Mouse (Mus musculus) urinary bladder, postnatal 10 days (tissue): Measurements from ENCODE around the gene Apol7e.
"Not testable (repeated sequence)": the region's sequence is repeated elsewhere in the genome, so short reads cannot be mapped to it uniquely, and the experiment has no call there.

ENCODE experiments used
- DNase-seq: peaks from one replicate; pipeline ENCODE4 v3.0.0; 2022; ENCODE audit warnings: low spot score

The Apol7e gene

DNA sequence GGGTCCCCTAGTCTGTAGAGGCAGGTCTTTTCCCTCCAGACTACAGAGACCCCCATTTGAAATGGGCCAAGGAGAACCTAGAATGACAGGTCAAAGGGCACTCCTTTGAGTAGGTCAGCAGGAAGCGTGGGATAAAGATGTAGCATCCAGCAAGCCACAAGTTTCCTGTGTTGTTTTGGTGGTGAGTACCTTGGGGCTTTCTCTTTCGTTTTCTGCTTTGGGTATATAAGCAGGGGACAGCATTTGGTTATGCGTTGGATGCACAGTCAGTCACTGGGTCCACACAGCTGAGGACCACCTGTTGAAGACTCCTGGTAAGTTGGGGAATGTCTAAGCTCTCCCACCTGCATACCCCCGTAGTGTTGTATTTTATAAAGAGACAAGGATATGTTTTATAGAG lies at the start of gene Apol7e:
TSS of gene Apol7e (plus strand) at position 202 of the 400 bp plus-strand sequence.
- DNase-seq = not testable (repeated sequence)

DNA sequence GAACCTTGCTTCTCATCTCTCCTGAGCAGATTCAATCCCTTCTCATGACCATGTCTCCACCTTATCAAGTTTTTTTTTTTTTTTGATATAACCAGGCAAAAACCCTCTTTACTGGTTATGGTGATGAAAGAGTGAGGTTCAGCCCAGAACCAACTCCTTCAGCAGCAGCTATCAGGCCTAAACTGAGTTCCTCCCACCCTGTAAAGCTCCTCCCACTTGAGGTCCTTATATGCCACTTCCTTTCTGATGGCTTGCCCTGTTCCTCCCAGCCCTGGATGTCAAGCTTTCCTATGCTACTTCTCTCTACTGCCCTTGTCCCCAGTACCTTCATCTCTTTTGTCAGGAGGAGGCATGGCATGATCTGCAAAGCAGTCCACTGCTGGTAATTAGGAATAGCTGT lies 47.5 kb upstream of the Apol7e start:
- not testable (repeated sequence) for DNase-seq

DNA sequence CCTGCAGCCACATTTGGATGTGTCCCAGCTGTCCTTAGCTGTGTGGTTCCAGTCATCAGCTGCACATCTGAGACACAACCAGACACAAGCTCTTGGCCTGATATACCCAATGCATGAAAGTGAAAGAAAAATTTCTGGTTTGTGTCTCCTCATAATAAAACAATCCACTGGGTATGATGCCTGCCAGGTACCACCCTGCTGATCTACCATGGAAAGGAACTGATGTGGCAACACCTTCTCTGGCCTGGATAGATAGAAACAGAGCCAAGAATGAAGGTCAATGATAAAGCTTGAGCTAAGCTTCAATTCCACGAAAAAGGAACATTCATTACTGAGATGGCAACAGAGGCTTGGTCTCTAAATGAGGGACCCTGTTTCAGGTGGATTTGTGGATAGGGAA lies 38.9 kb upstream of the Apol7e start:
- not testable (repeated sequence) for DNase-seq

- DNase-seq = not testable (repeated sequence)
Observed at GRCm38 (mm10) chr15:77661841-77662240, 36.8 kb upstream of the Apol7e start.

DNA sequence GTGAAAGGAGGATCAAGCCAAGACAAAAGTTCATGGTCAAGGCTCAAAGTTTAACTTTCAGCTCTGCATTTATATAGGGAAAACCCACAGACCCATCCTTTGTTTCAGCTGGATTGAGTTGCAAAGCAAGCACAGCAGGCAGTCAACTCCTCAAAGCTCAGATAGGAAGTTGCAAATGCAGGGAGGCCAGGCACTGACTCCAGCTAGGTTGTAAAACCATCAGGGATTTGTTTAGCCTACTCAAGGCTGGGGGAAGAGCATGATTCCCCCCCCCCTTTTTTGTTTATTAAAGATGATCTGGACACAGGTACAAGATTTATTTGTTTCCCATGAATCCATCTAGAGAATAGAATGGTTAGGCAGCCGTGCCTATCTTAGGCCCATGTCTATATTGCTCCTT lies 24.6 kb upstream of the Apol7e start:
- not testable (repeated sequence) for DNase-seq

DNA sequence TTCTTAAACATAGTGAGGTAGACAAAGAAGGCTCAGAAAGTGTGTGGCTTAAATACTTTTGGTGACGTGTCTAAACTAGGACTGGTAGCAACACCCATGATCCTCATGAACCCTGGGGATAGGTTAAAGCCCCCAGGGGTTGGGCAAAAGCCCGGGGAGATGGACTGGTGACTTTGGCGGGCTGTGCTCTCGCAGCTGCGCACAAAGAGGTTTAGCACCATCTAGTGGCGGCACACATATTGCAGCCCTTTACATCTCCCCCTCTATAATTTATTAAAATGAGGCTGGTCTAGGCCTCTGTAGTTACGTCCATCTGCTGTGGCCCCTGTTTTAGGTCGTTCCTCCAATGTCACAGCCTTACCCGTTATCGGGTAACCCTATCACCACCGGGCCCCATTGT lies 14.7 kb upstream of the Apol7e start:
- DNase-seq = not testable (repeated sequence)

DNA sequence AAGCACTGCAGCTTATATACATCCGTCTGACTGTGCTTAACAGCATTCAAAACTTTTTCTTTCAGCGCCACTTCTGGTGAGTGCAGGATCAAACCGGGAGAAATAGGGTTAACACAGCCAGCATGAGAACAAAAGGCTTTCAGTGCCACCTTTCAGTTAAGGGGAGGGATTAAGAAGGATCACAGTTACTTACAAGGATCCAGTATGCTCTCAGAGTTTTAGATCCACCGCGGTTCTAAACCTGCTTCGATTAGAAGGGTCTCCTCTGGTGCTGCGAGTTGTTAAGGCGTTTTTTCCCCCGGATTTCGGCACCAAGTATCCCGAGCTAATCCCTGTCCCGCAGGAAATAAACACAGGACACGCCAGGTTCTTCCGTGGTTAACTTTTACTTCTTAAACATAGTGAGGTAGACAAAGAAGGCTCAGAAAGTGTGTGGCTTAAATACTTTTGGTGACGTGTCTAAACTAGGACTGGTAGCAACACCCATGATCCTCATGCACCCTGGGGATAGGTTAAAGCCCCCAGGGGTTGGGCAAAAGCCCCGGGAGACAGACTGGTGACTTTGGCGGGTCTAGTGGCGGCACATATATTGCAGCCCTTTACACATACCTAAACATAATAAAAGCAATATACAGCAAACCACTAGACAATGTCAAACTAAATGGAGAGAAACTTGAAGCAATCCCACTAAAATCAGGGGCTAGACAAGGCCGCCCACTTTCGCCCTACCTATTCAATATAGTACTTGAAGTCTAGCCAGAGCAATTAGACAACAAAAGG lies 6.9 kb upstream of the Apol7e start:
- not testable (repeated sequence) for DNase-seq

DNA sequence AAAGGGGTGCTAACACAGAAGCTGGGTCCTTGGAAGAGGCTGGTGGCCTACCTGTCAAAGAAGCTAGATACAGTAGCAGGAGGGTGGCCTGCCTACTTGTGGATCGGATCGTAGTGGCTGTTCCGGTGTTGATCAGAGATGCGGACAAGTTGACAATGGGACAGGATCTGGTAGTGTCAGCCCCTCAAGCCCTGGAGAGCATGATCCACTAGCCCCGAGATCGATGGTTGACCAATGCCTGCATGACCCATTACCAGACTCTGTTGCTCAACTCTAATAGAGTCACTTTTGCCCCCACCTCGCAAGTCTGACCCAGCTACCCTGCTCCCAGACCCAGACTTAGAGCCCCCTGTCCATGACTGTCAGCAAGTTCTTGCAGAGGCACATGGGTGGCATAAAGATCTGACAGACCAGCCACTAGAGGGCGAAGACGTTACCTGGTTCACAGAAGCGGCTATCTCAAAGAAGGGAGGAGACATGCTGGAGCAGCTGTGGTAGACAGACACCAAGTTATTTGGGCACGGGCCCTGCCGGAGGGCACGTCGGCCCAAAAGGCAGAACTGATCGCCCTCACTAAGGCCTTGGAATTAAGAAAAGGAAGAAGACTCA lies 3.9 kb upstream of the Apol7e start:
- DNase-seq = not testable (repeated sequence)

GRCm38 (mm10) chr15:77705306-77705705 lies 6.6 kb downstream of the Apol7e start:
- not testable (repeated sequence) for DNase-seq

- DNase-seq = not testable (repeated sequence)
Observed at GRCm38 (mm10) chr15:77708936-77709335, 10.3 kb downstream of the Apol7e start.

GRCm38 (mm10) chr15:77718240-77718639 lies 19.6 kb downstream of the Apol7e start:
- not testable (repeated sequence) for DNase-seq

GRCm38 (mm10) chr15:77721509-77721908 lies 22.9 kb downstream of the Apol7e start:
- DNase-seq = not testable (repeated sequence)

- not testable (repeated sequence) for DNase-seq
Observed at GRCm38 (mm10) chr15:77724208-77724911, 25.7 kb downstream of the Apol7e start.

GRCm38 (mm10) chr15:77725393-77726020 lies 26.9 kb downstream of the Apol7e start:
- DNase-seq = not testable (repeated sequence)

DNA sequence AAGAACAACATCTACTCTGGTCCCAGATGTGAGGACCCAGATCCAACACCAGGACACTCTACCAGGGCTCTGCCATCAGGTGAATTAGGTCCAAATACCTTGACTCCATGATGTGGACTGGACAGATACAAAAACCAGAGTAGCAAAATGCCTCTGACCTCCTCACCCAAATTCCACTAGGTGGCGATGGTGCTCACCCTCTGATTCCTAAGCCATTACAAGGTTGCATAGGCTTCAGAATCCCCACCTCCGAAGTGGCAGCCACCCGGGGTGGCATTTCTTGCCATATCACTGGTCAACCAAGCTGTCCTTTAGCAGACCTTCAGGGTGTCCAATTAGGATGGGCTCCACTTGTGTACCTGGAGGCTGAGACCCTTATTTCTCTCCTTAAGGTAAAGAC lies 28.5 kb downstream of the Apol7e start:
- DNase-seq = not testable (repeated sequence)

GRCm38 (mm10) chr15:77727745-77728144 lies 29.1 kb downstream of the Apol7e start:
- DNase-seq = not testable (repeated sequence)

GRCm38 (mm10) chr15:77728739-77729138 lies 30.1 kb downstream of the Apol7e start, which contains the start of gene Apol9b:
Gene Apol9b, plus strand, starts transcription at chr15:77729039.
- not testable (repeated sequence) for DNase-seq

DNA sequence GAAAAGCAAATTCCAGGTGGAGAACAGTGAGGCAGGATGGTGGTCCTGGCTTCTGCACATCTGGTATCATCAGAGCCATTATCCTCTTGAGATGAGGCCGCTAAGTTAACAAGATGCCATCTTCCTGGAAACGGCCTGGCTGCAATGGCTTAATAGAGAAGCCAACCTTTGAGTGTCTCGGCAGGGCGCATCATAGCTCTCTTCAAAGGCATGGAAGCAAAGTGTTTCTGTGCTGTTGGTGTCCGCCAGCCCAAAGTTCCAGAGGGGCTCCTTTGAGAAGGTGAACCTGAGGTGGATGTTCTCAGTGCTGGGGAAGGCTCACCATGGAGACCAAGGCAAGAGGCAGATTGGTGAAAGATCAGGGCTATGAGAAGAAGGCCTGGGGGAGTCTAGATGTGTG lies 32.9 kb downstream of the Apol7e start:
- no peak for DNase-seq

DNA sequence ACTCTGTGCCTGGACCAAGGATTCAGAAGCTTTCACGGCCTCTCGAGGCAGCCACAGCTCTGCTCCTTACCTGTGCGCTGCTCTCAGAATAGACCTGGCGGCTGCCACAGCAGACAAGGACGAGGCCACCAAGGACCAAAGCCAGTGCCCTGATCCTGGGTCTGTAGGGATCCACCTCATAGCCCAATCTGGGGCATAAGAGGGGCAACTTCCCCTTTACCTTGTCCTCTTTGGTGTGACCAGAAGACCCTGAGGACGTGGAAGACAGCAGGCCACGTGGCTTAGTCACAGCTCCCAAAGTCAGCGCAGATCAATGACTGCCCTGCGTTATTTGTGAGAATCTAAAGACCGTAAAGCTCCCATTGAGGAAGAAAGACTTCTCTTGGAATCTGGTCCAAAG lies 34.2 kb downstream of the Apol7e start:
- DNase-seq = not testable (repeated sequence)

- not testable (repeated sequence) for DNase-seq
Observed at GRCm38 (mm10) chr15:77733380-77733779, 34.7 kb downstream of the Apol7e start.

DNA sequence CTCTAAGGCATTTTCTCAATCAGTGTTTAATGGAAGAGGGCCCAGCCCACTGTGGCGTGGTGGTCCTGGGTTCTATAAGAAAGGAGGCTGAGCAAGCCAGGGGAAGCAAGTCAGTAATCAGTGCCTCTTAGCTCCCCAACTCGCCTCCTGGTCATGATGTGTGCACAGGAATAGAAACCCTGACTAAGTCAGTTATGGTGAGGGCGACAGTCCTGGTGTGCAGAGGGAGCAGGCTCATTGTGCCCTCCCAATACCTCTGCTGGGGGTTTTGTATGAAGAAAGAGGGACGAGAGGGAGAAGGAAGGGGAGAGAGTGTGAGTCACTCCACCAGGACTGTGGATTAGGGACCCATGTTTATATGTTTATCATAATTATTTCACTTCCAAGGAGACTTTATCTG lies 35.2 kb downstream of the Apol7e start:
- DNase-seq = not testable (repeated sequence)
